Mouse (Mus musculus): ENCODE measurements around the gene Hnf1a. TPM values are rescaled to one million over a fixed set of nuclear protein-coding genes. Genes with fewer than 3 reads are reported as not detected.
A peak's percentile ranks its signal among the peaks of the same experiment; 100 is the strongest.

Gene Hnf1a
- polyA plus RNA-seq (2016; fragmentation: Nextera tagmentation; extraction: Ambion mirVana): 0.09 and 0.11 TPM in 2 replicates

- peaks cover 14% of the 10 kb centered on the region for H3K4me1 ChIP-seq
- H3K36me3 ChIP-seq: no peaks in the 10 kb centered on the region
- H3K27ac ChIP-seq: no peak within 1 kb of the TSS
- no peak for DNase-seq (ENCODE audit: low spot score)
- no peak within 1 kb of the TSS for H3K4me3 ChIP-seq
- H3K9me3 ChIP-seq (replicated peaks): no peaks in the 10 kb centered on the region
- WGBS: 88% methylated on average over 17 of the region's 17 CpGs
- H3K27me3 ChIP-seq (ENCODE audit: low read depth, poor library complexity, severe bottlenecking): peaks cover 27% of the 10 kb centered on the region
Measured at GRCm38 (mm10) chr5:114970824-114971227, at the start of gene Hnf1a. Hnf1a (minus strand) TSS chr5:114971094.

GRCm38 (mm10) chr5:115018813-115019212 lies 47.9 kb upstream of the Hnf1a start:
- DNase-seq (ENCODE audit: low spot score): no peak
- Histone ChIP-seq H3K9me3 (replicated peaks) (no peaks in the 10 kb centered on the region), H3K27ac (no peak overlapping the region), H3K4me1 (peaks cover 4% of the 10 kb centered on the region; the same call in 1 of the 2 replicates), H3K4me3 (no peak overlapping the region), H3K27me3 (ENCODE audit: low read depth, poor library complexity, severe bottlenecking) (no peaks in the 10 kb centered on the region), H3K36me3 (peaks cover 17% of the 10 kb centered on the region)
- 85% methylated on average over 4 of the region's 4 CpGs for WGBS

GRCm38 (mm10) chr5:115018270-115018669 lies 47.4 kb upstream of the Hnf1a start:
- no peak for DNase-seq (ENCODE audit: low spot score)
- no peak overlapping the region for H3K27ac ChIP-seq
- peaks cover 7% of the 10 kb centered on the region for H3K4me1 ChIP-seq
- no peaks in the 10 kb centered on the region for H3K27me3 ChIP-seq (ENCODE audit: low read depth, poor library complexity, severe bottlenecking)
- no peak overlapping the region for H3K4me3 ChIP-seq
- H3K9me3 ChIP-seq (replicated peaks): no peaks in the 10 kb centered on the region
- peaks cover 17% of the 10 kb centered on the region for H3K36me3 ChIP-seq
- 71% methylated on average over 2 of the region's 2 CpGs for WGBS

GRCm38 (mm10) chr5:115015121-115015520 lies 44.2 kb upstream of the Hnf1a start:
- Histone ChIP-seq H3K36me3 (0 out of 2 replicates have a peak, but pooled peaks cover 2% of the 10 kb centered on the region), H3K4me3 (no peak overlapping the region), H3K4me1 (peaks cover 27% of the 10 kb centered on the region), H3K27ac (no peak overlapping the region), H3K27me3 (ENCODE audit: low read depth, poor library complexity, severe bottlenecking) (no peaks in the 10 kb centered on the region), H3K9me3 (replicated peaks) (no peaks in the 10 kb centered on the region)
- WGBS: 82% methylated on average over 4 of the region's 4 CpGs
- DNase-seq (ENCODE audit: low spot score): no peak

GRCm38 (mm10) chr5:115014570-115014969 lies 43.7 kb upstream of the Hnf1a start:
- H3K4me3 ChIP-seq: no peak overlapping the region
- peaks cover 28% of the 10 kb centered on the region for H3K4me1 ChIP-seq

GRCm38 (mm10) chr5:115013436-115013835 lies 42.5 kb upstream of the Hnf1a start:
- peaks cover 28% of the 10 kb centered on the region for H3K4me1 ChIP-seq
- 75% methylated on average over 3 of the region's 3 CpGs for WGBS
- no peak for DNase-seq (ENCODE audit: low spot score)

More at GRCm38 (mm10) chr5:115014570-115014969, 43.7 kb upstream of the Hnf1a start:
- 76% methylated on average over 1 of the region's 1 CpGs for WGBS
- no peak overlapping the region for H3K27ac ChIP-seq
- DNase-seq (ENCODE audit: low spot score): no peak
- H3K36me3 ChIP-seq: 0 out of 2 replicates have a peak, but pooled peaks cover 2% of the 10 kb centered on the region
- no peaks in the 10 kb centered on the region for H3K27me3 ChIP-seq (ENCODE audit: low read depth, poor library complexity, severe bottlenecking)
- H3K9me3 ChIP-seq (replicated peaks): no peaks in the 10 kb centered on the region

GRCm38 (mm10) chr5:115011519-115012261 lies 40.8 kb upstream of the Hnf1a start:
- WGBS: under 1% methylated on average over 63 of the region's 63 CpGs
- Histone ChIP-seq H3K4me3 (peak overlapping the region; percentile 100), H3K27ac (peak overlapping the region; percentile 98), H3K27me3 (ENCODE audit: low read depth, poor library complexity, severe bottlenecking) (no peaks in the 10 kb centered on the region), H3K4me1 (peaks cover 28% of the 10 kb centered on the region), H3K9me3 (replicated peaks) (no peaks in the 10 kb centered on the region), H3K36me3 (0 out of 2 replicates have a peak, but pooled peaks cover under 1% of the 10 kb centered on the region)
- peak; percentile 71 for DNase-seq (ENCODE audit: low spot score)

More at GRCm38 (mm10) chr5:115013436-115013835, 42.5 kb upstream of the Hnf1a start:
- no peak overlapping the region for H3K27ac ChIP-seq
- 0 out of 2 replicates have a peak, but pooled peaks cover 2% of the 10 kb centered on the region for H3K36me3 ChIP-seq
- no peaks in the 10 kb centered on the region for H3K27me3 ChIP-seq (ENCODE audit: low read depth, poor library complexity, severe bottlenecking)
- H3K4me3 ChIP-seq: 0 out of 2 replicates have a peak overlapping the region, but pooled peaks have one; percentile 100
- no peaks in the 10 kb centered on the region for H3K9me3 ChIP-seq (replicated peaks)

GRCm38 (mm10) chr5:115011217-115011518 lies 40.3 kb upstream of the Hnf1a start:
- no peaks in the 10 kb centered on the region for H3K36me3 ChIP-seq
- H3K4me3 ChIP-seq: peak overlapping the region; percentile 100
- peak overlapping the region; percentile 98 for H3K27ac ChIP-seq
- WGBS: 4% methylated on average over 54 of the region's 57 CpGs
- H3K27me3 ChIP-seq (ENCODE audit: low read depth, poor library complexity, severe bottlenecking): no peaks in the 10 kb centered on the region
- peaks cover 28% of the 10 kb centered on the region for H3K4me1 ChIP-seq
- no peaks in the 10 kb centered on the region for H3K9me3 ChIP-seq (replicated peaks)
- no peak for DNase-seq (ENCODE audit: low spot score)

- H3K4me1 ChIP-seq: peaks cover 28% of the 10 kb centered on the region
- DNase-seq (ENCODE audit: low spot score): peak; percentile 98
- WGBS: 2% methylated on average over 43 of the region's 65 CpGs
Measured at GRCm38 (mm10) chr5:115010577-115011216, 39.8 kb upstream of the Hnf1a start, which contains the start of gene Sppl3. Sppl3 (plus strand) TSS chr5:115011137.

GRCm38 (mm10) chr5:115009961-115010360 lies 39.1 kb upstream of the Hnf1a start:
- 67% methylated on average over 3 of the region's 3 CpGs for WGBS
- H3K4me1 ChIP-seq: peaks cover 28% of the 10 kb centered on the region
- H3K9me3 ChIP-seq (replicated peaks): no peaks in the 10 kb centered on the region
- no peaks in the 10 kb centered on the region for H3K36me3 ChIP-seq
- no peak for DNase-seq (ENCODE audit: low spot score)
- H3K27ac ChIP-seq: no peak overlapping the region
- H3K4me3 ChIP-seq: peak overlapping the region; percentile 100; the same call in 1 of the 2 replicates
- H3K27me3 ChIP-seq (ENCODE audit: low read depth, poor library complexity, severe bottlenecking): no peaks in the 10 kb centered on the region

More at GRCm38 (mm10) chr5:115010577-115011216, 39.8 kb upstream of the Hnf1a start, which contains the start of gene Sppl3:
- Histone ChIP-seq H3K9me3 (replicated peaks) (no peaks in the 10 kb centered on the region), H3K27me3 (ENCODE audit: low read depth, poor library complexity, severe bottlenecking) (no peaks in the 10 kb centered on the region), H3K36me3 (no peaks in the 10 kb centered on the region), H3K4me3 (peak within 1 kb of the TSS; percentile 100), H3K27ac (peak within 1 kb of the TSS; percentile 98)

GRCm38 (mm10) chr5:115009143-115009542 lies 38.2 kb upstream of the Hnf1a start:
- WGBS: 87% methylated on average over 6 of the region's 6 CpGs
- Histone ChIP-seq H3K4me1 (peaks cover 24% of the 10 kb centered on the region), H3K36me3 (no peaks in the 10 kb centered on the region), H3K4me3 (no peak overlapping the region), H3K27me3 (ENCODE audit: low read depth, poor library complexity, severe bottlenecking) (no peaks in the 10 kb centered on the region), H3K27ac (no peak overlapping the region), H3K9me3 (replicated peaks) (no peaks in the 10 kb centered on the region)
- DNase-seq (ENCODE audit: low spot score): no peak

- Histone ChIP-seq H3K9me3 (replicated peaks) (no peaks in the 10 kb centered on the region), H3K4me3 (no peak overlapping the region), H3K27me3 (ENCODE audit: low read depth, poor library complexity, severe bottlenecking) (no peaks in the 10 kb centered on the region), H3K4me1 (peaks cover 21% of the 10 kb centered on the region), H3K36me3 (no peaks in the 10 kb centered on the region), H3K27ac (no peak overlapping the region)
- DNase-seq (ENCODE audit: low spot score): no peak
- 86% methylated on average over 7 of the region's 7 CpGs for WGBS
Measured at GRCm38 (mm10) chr5:115008307-115008706, 37.4 kb upstream of the Hnf1a start.

GRCm38 (mm10) chr5:115007768-115008167 lies 36.9 kb upstream of the Hnf1a start:
- no peaks in the 10 kb centered on the region for H3K27me3 ChIP-seq (ENCODE audit: low read depth, poor library complexity, severe bottlenecking)
- H3K9me3 ChIP-seq (replicated peaks): no peaks in the 10 kb centered on the region
- no peak overlapping the region for H3K27ac ChIP-seq
- H3K4me1 ChIP-seq: peaks cover 20% of the 10 kb centered on the region
- 86% methylated on average over 5 of the region's 5 CpGs for WGBS
- H3K4me3 ChIP-seq: no peak overlapping the region
- DNase-seq (ENCODE audit: low spot score): no peak
- no peaks in the 10 kb centered on the region for H3K36me3 ChIP-seq

All from limb, embryonic 10.5 days (tissue).